11 mouse cellular contexts compared by ENCODE assay signal in genomic region chr1:162564992-162565391, GRCm38 (mm10). TPM values are rescaled to one million over a fixed set of nuclear protein-coding genes. Genes with fewer than 3 reads are reported as not detected.
DNase-seq lines count a peak whose midpoint lies in the region; ATAC-seq and TF ChIP-seq lines count a peak whose summit lies in the region.
"Had no signal": no experiment of that assay in that cellular context is flagged by ENCODE, and none has a peak within 500 bp of the region (broad histone marks: within the 10 kb centered on the region; RNA-seq: fewer than 3 reads in every experiment).

No protein-coding gene starts in this region.

- DNase-seq in kidney, postnatal 10 days: peak; percentile 23
- no peak for DNase-seq in kidney, adult 8-10 months
- peak; percentile 88 for DNase-seq in MEL (ENCODE audit: low read depth, low spot score)
- peak; percentile 7 for DNase-seq in lung, embryonic 14.5 days
- no peak for DNase-seq in c-Kit-positive CD71-positive TER-119-positive erythroid progenitor cells, embryonic 14.5 days (ENCODE audit: low spot score)
- DNase-seq in midbrain, embryonic 14.5 days: no peak
- DNase-seq: layer of hippocampus, adult 9-11 months had no signal

- 36% methylated on average over 3 of the region's 3 CpGs for WGBS in lung, embryonic 14.5 days
- 63% methylated on average over 3 of the region's 3 CpGs for WGBS in midbrain, embryonic 14.5 days

- peaks cover 0 to 7% of the 10 kb centered on the region in 2 experiments; a peak in 2 of 4 replicates for H3K36me3 ChIP-seq in MEL (ENCODE audit: control insufficient read depth in 1 of 2, insufficient read depth in 2 of 2, low read length in 2 of 2)
- no peaks in the 10 kb centered on the region for H3K36me3 ChIP-seq in lung, embryonic 14.5 days (ENCODE audit: insufficient read depth)
- H3K36me3 ChIP-seq in midbrain, embryonic 14.5 days (ENCODE audit: control insufficient read depth, insufficient read depth, low read length): no peaks in the 10 kb centered on the region
- H3K36me3 ChIP-seq: midbrain, embryonic 15.5 days had no signal

- no peak overlapping the region for H3K4me3 ChIP-seq in MEL (ENCODE audit: control insufficient read depth in 1 of 2, insufficient read depth in 1 of 2, low read depth in 2 of 2, low read length in 2 of 2)
- no peak overlapping the region for H3K4me3 ChIP-seq in lung, embryonic 14.5 days (ENCODE audit: low read depth, low read length)
- no peak overlapping the region for H3K4me3 ChIP-seq in midbrain, embryonic 14.5 days (replicated peaks; ENCODE audit: low read depth, low read length)
- H3K4me3 ChIP-seq: erythroblast, embryonic 14.5 days; midbrain, embryonic 15.5 days had no signal

- peak overlapping the region; percentile 33; the same call in 1 of the 2 replicates for H3K9ac ChIP-seq in MEL (ENCODE audit: control insufficient read depth, low read depth, low read length, poor library complexity, severe bottlenecking)
- no peak overlapping the region for H3K9ac ChIP-seq in lung, embryonic 14.5 days
- H3K9ac ChIP-seq in midbrain, embryonic 14.5 days (replicated peaks; ENCODE audit: low read length): no peak overlapping the region
- H3K9ac ChIP-seq: midbrain, embryonic 15.5 days had no signal

- TF ChIP-seq CTCF in MEL (IDR thresholded peaks at IDR 0.05 in 2 of 3, conservative IDR thresholded peaks at IDR 0.05 in 1 of 3; ENCODE audit: control insufficient read depth in 1 of 3, insufficient read depth in 1 of 3, low read depth in 2 of 3, low read length in 3 of 3, poor library complexity in 1 of 3, severe bottlenecking in 1 of 3): no peak
- TF ChIP-seq CTCF in lung, embryonic 14.5 days (IDR thresholded peaks at IDR 0.05; ENCODE audit: low read depth): no peak

- peaks cover 2 to 9% of the 10 kb centered on the region in 2 experiments; a peak in 3 of 4 replicates for H3K4me1 ChIP-seq in MEL (ENCODE audit: control insufficient read depth in 1 of 2, insufficient read depth in 2 of 2, low read length in 2 of 2)
- H3K4me1 ChIP-seq in lung, embryonic 14.5 days (ENCODE audit: insufficient read depth): 0 out of 2 replicates have a peak, but pooled peaks cover 4% of the 10 kb centered on the region
- peaks cover 6% of the 10 kb centered on the region; the same call in 1 of the 2 replicates for H3K4me1 ChIP-seq in midbrain, embryonic 14.5 days (ENCODE audit: control insufficient read depth, insufficient read depth, low read length)

- no peak for TF ChIP-seq POLR2A in MEL (IDR thresholded peaks at IDR 0.05; ENCODE audit: control insufficient read depth in 1 of 2, insufficient read depth in 1 of 2, low read depth in 1 of 2, low read length in 2 of 2, poor library complexity in 1 of 2)

- no peak for ATAC-seq in lung, embryonic 14.5 days (ENCODE audit: insufficient read depth)
- peak; percentile 94 for ATAC-seq in monocyte, adult 5-6 weeks (replicated peaks; ENCODE audit: insufficient number of reproducible peaks, low FRiP score, low TSS enrichment, poor library complexity, severe bottlenecking)
- no peak for ATAC-seq in midbrain, embryonic 14.5 days (ENCODE audit: low FRiP score, low TSS enrichment)
- ATAC-seq: inflammation-experienced regulatory T-cells, adult 6 months; midbrain, embryonic 15.5 days had no signal

- 0 out of 4 replicates have a peak, but pooled peaks of 1 of the 2 experiments have one; percentile 9 for TF ChIP-seq EP300 in MEL (IDR thresholded peaks at IDR 0.05; ENCODE audit: low read depth in 1 of 2, low read length in 2 of 2)

- H3K79me2 ChIP-seq in MEL (ENCODE audit: control insufficient read depth, insufficient read depth, low read length, poor library complexity): no peaks in the 10 kb centered on the region; the same call in 1 of the 2 replicates

- TF ChIP-seq RAD21 in MEL (IDR thresholded peaks at IDR 0.05; ENCODE audit: low read depth, low read length): no peak

- H3K9me3 ChIP-seq in MEL (replicated peaks; ENCODE audit: insufficient read depth, low read length): no peaks in the 10 kb centered on the region
- no peaks in the 10 kb centered on the region for H3K9me3 ChIP-seq in lung, embryonic 14.5 days (ENCODE audit: low read depth, low read length)
- no peaks in the 10 kb centered on the region for H3K9me3 ChIP-seq in midbrain, embryonic 14.5 days (ENCODE audit: control insufficient read depth, low read length)
- H3K9me3 ChIP-seq: midbrain, embryonic 15.5 days had no signal

- H3K27me3 ChIP-seq in MEL (ENCODE audit: control insufficient read depth in 1 of 2, insufficient read depth in 2 of 2, low read length in 2 of 2): no peaks in the 10 kb centered on the region; a peak in 1 of 4 replicates
- no peaks in the 10 kb centered on the region for H3K27me3 ChIP-seq in lung, embryonic 14.5 days (ENCODE audit: insufficient read depth, low read length)
- no peaks in the 10 kb centered on the region for H3K27me3 ChIP-seq in midbrain, embryonic 14.5 days (ENCODE audit: control insufficient read depth, insufficient read depth, low read length)
- H3K27me3 ChIP-seq: midbrain, embryonic 15.5 days had no signal

- no peak overlapping the region for H3K4me2 ChIP-seq in lung, embryonic 14.5 days
- no peak overlapping the region for H3K4me2 ChIP-seq in midbrain, embryonic 14.5 days (ENCODE audit: low read length)
- H3K4me2 ChIP-seq: midbrain, embryonic 15.5 days had no signal

- no peak overlapping the region for H3K27ac ChIP-seq in MEL (ENCODE audit: control insufficient read depth, low read depth, low read length)
- no peak overlapping the region for H3K27ac ChIP-seq in lung, embryonic 14.5 days (ENCODE audit: low read depth)
- H3K27ac ChIP-seq in midbrain, embryonic 14.5 days (replicated peaks; ENCODE audit: low read depth, low read length): no peak overlapping the region
- H3K27ac ChIP-seq: midbrain, embryonic 15.5 days had no signal

TF ChIP-seq in MEL, 35 proteins besides CTCF, POLR2A, EP300 and RAD21:
- TF ChIP-seq ELF1 (IDR thresholded peaks at IDR 0.05; ENCODE audit: low read depth, low read length): peak; percentile 52; the same call in 1 of the 2 replicates
- 0 out of 2 replicates have a peak, but pooled peaks have one; percentile 17 for TF ChIP-seq RCOR1 (IDR thresholded peaks at IDR 0.05; ENCODE audit: low read depth, low read length)
- TF ChIP-seq MXI1 (IDR thresholded peaks at IDR 0.05; ENCODE audit: low read depth, low read length): peak; percentile 28; the same call in 1 of the 2 replicates
- no peak for TF ChIP-seq ZC3H11A (IDR thresholded peaks at IDR 0.05; ENCODE audit: low read depth, low read length)
- TF ChIP-seq UBTF (IDR thresholded peaks at IDR 0.05; ENCODE audit: borderline replicate concordance, insufficient read depth, low read depth, low read length): no peak
- no peak for TF ChIP-seq USF1 (IDR thresholded peaks at IDR 0.05; ENCODE audit: low read depth, low read length)
- TF ChIP-seq MAX (IDR thresholded peaks at IDR 0.05; ENCODE audit: low read length): no peak
- no peak for TF ChIP-seq NRF1 (IDR thresholded peaks at IDR 0.05; ENCODE audit: insufficient read depth, low read depth, low read length, poor library complexity, severe bottlenecking)
- TF ChIP-seq MYC (IDR thresholded peaks at IDR 0.05; ENCODE audit: low read depth, low read length): no peak
- no peak for TF ChIP-seq E2F4 (IDR thresholded peaks at IDR 0.05; ENCODE audit: borderline replicate concordance, low read depth, low read length)
- no peak for TF ChIP-seq MEF2A (IDR thresholded peaks at IDR 0.05; ENCODE audit: extremely low read depth, insufficient replicate concordance, low read depth, low read length, poor library complexity, severe bottlenecking)
- no peak for TF ChIP-seq SMC3 (IDR thresholded peaks at IDR 0.05; ENCODE audit: low read depth, low read length)
- no peak for TF ChIP-seq MAFK (IDR thresholded peaks at IDR 0.05; ENCODE audit: borderline replicate concordance, low read depth, low read length)
- TF ChIP-seq BHLHE40 (IDR thresholded peaks at IDR 0.05; ENCODE audit: borderline replicate concordance, low read depth, low read length): no peak
- TF ChIP-seq ZNF384 (IDR thresholded peaks at IDR 0.05; ENCODE audit: low read depth, low read length): no peak
- TF ChIP-seq GABPA (IDR thresholded peaks at IDR 0.05; ENCODE audit: low read depth, low read length): no peak
- no peak for TF ChIP-seq ZMIZ1 (IDR thresholded peaks at IDR 0.05; ENCODE audit: low read depth, low read length)
- TF ChIP-seq TCF12 (IDR thresholded peaks at IDR 0.05; ENCODE audit: low read depth, low read length): no peak
- TF ChIP-seq POLR2AphosphoS5 (IDR thresholded peaks at IDR 0.05; ENCODE audit: borderline replicate concordance, low read depth, low read length): no peak
- no peak for TF ChIP-seq TBP (IDR thresholded peaks at IDR 0.05; ENCODE audit: low read depth, low read length)
- no peak for TF ChIP-seq GATA1 (IDR thresholded peaks at IDR 0.05; ENCODE audit: low read depth, low read length)
- peak; percentile 49; the same call in 1 of the 2 replicates for TF ChIP-seq ETS1 (IDR thresholded peaks at IDR 0.05; ENCODE audit: low read depth, low read length)
- TF ChIP-seq ZKSCAN1 (IDR thresholded peaks at IDR 0.05; ENCODE audit: low read depth, low read length): no peak
- peak; percentile 46; the same call in 1 of the 2 replicates for TF ChIP-seq SIN3A (IDR thresholded peaks at IDR 0.05; ENCODE audit: low read length)
- no peak for TF ChIP-seq MAZ (IDR thresholded peaks at IDR 0.05; ENCODE audit: low read depth, low read length)
TF ChIP-seq in MEL: peak in this region for 5.

RNA-seq across cellular contexts. Expression of gene Vamp4, which starts 5.3 kb away (rescaled TPM):
- total RNA-seq in MEL (2012; rRNA removed): 9.6 and 11.8 TPM in 2 replicates
- 10 to 100 TPM in 1 of 2 experiments, not detected in 1; 17.1 TPM for polyA plus RNA-seq in MEL (2012; ENCODE audit: insufficient read depth in 1 of 2, insufficient read length in 2 of 2, low read depth in 1 of 2, low replicate concordance in 2 of 2, missing spikeins in 1 of 2)
- 48.3 and 48.4 TPM in 2 replicates for polyA plus RNA-seq in lung, embryonic 14.5 days (2014; fragmentation: Nextera tagmentation; extraction: Ambion mirVana)
- 94.8 to 131 TPM (median 105 TPM) in 3 replicates for total RNA-seq in monocyte, adult 5-6 weeks (2017)
- 71.3 and 72.0 TPM in 2 replicates for polyA plus RNA-seq in midbrain, embryonic 14.5 days (2014; fragmentation: Nextera tagmentation; extraction: Ambion mirVana)

RNA-seq across cellular contexts. Expression of gene Mettl13, which starts 16.6 kb away (rescaled TPM):
- 23.7 and 29.1 TPM in 2 replicates for total RNA-seq in MEL (2012; rRNA removed)
- 10 to 100 TPM in 1 of 2 experiments, not detected in 1; 60.1 TPM for polyA plus RNA-seq in MEL (2012; ENCODE audit: insufficient read depth in 1 of 2, insufficient read length in 2 of 2, low read depth in 1 of 2, low replicate concordance in 2 of 2, missing spikeins in 1 of 2)
- polyA plus RNA-seq in lung, embryonic 14.5 days (2014; fragmentation: Nextera tagmentation; extraction: Ambion mirVana): 19.8 and 20.9 TPM in 2 replicates
- total RNA-seq in monocyte, adult 5-6 weeks (2017): 7.9 to 16.9 TPM (median 12.3 TPM) in 3 replicates
- polyA plus RNA-seq in midbrain, embryonic 14.5 days (2014; fragmentation: Nextera tagmentation; extraction: Ambion mirVana): 12.7 and 15.1 TPM in 2 replicates

Comparison
In these comparisons a context has a peak if more than half of its experiments do, and no peak if none do; other contexts are left out.
1. DNase-seq: peak in kidney, postnatal 10 days (single experiment), MEL (single experiment) and lung, embryonic 14.5 days (single experiment); none in kidney, adult 8-10 months (0 of 2), c-Kit-positive CD71-positive TER-119-positive erythroid progenitor cells, embryonic 14.5 days (single experiment) and midbrain, embryonic 14.5 days (single experiment).